Mouse (Mus musculus): ENCODE results near the gene Wfdc16. TPM values are rescaled to one million over a fixed set of nuclear protein-coding genes. Genes with fewer than 3 reads are reported as not detected.

Gene Wfdc16
- polyA plus RNA-seq (2012; rRNA removed), result not detected in 2 replicates

DNA sequence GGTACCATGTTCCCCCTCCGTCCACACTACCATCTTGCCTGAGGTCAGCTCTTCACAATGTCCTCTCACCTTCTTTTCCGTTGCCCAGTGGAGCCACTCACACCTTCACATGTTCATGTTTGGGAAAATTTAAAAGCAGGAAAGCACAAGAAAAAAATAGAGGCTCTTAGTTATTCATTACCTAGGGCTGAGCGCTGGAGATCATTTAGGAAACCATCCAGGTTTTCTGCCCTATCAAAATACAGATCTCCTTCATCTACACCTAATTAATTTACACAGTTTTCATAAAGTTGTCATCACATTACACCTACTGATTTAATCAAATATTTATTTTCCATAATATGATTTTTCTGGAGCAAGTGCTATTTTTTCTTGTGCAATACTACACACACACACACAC lies at the start of gene Wfdc16:
Wfdc16 (minus strand) TSS at position 101 of the 400 bp plus-strand sequence.
- no peak for TF ChIP-seq CTCF (IDR thresholded peaks at IDR 0.05; ENCODE audit: borderline replicate concordance, extremely low read depth, insufficient read depth, insufficient read length)
- no peak for TF ChIP-seq POLR2A (IDR thresholded peaks at IDR 0.05; ENCODE audit: borderline replicate concordance, extremely low read depth, insufficient read depth, insufficient read length, poor library complexity, severe bottlenecking)
- no peak for DNase-seq (ENCODE audit: low read depth)

DNA sequence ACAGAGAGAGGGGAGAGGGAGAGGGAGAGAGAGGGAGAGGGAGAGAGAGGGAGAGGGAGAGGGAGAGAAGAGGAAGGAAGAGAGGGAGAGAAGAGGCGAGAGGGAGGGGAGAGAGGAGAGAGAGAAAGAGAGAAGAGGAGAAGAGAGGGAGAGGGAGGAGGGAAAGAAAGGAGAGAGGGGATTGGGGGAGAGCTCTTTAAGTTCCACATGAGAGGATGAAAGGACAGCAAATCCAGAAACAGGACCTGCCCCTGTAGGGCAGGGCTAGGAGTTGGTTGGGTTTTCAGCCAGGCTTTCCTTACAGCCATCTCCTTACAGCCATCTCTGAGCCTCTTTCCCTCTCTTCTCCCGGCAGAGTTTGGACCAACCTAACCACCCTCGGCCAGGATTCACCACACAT lies 46.2 kb upstream of the Wfdc16 start, which contains the start of gene Wfdc13:
Wfdc13 (plus strand) TSS at position 301 of the 400 bp plus-strand sequence.
- TF ChIP-seq CTCF (IDR thresholded peaks at IDR 0.05; ENCODE audit: borderline replicate concordance, extremely low read depth, insufficient read depth, insufficient read length) (no peak), POLR2A (IDR thresholded peaks at IDR 0.05; ENCODE audit: borderline replicate concordance, extremely low read depth, insufficient read depth, insufficient read length, poor library complexity, severe bottlenecking) (no peak)
- no peak for DNase-seq (ENCODE audit: low read depth)

DNA sequence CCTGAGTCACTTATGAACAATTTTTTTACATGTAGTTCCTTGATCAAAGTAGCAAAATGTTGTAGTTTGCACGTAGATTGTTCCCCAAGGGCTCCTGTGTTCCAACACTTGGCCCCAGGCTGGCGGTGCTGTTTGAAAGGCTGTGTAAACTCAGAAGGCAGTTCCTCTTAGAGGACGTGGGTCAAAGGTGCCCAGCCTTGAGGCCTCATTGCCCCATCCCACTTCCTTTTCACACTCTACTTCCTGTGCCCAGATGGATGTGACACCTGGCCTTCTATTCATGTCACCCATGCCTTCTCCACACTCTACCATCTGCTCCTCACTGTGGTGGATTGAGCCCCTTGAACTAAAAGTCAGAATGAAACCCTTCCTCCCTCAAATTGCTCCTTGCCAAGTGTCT lies 41.3 kb upstream of the Wfdc16 start:
- TF ChIP-seq POLR2A (IDR thresholded peaks at IDR 0.05; ENCODE audit: borderline replicate concordance, extremely low read depth, insufficient read depth, insufficient read length, poor library complexity, severe bottlenecking) (no peak), CTCF (IDR thresholded peaks at IDR 0.05; ENCODE audit: borderline replicate concordance, extremely low read depth, insufficient read depth, insufficient read length) (no peak)
- no peak for DNase-seq (ENCODE audit: low read depth)

DNA sequence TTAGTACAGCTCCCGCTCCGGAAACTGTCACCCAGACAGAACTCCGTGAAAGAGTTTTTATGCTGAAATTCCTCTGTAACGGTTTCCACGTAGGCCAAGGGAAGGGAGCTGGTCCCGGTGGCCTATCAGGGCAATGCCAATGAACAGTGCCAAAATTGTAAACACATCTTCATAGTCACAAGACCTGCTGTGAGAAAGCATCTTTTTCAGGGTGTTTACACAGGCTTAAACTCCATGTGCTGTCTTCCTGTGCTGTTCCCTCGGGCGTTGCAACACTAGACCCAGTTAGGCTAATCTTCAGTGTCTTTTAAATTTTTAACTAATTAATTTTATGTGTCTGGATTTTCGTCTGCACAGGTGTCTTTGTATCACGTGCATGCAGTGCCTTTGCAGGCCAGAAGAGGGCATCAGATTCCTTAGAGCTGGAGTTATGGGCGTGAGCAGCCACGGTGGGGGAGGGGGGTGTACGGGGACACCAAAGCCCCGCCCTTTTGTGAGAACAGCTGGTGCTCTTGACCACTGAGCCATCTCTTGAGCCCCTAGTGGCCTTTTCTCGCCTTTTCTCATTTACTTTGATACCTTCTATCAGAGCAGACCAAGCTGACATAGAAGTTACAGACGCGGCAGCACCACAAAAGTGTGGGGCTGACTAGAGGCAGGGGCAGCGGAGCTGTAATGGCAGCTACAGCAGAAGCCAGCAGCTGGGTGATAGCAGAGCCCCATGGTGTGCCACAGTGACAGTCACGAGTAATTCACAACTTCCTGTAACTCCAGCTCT lies 40.4 kb upstream of the Wfdc16 start:
- peak; percentile 83 for DNase-seq (ENCODE audit: low read depth)
- TF ChIP-seq POLR2A (IDR thresholded peaks at IDR 0.05; ENCODE audit: borderline replicate concordance, extremely low read depth, insufficient read depth, insufficient read length, poor library complexity, severe bottlenecking), result no peak
- TF ChIP-seq CTCF (IDR thresholded peaks at IDR 0.05; ENCODE audit: borderline replicate concordance, extremely low read depth, insufficient read depth, insufficient read length), result peak; percentile 75

DNA sequence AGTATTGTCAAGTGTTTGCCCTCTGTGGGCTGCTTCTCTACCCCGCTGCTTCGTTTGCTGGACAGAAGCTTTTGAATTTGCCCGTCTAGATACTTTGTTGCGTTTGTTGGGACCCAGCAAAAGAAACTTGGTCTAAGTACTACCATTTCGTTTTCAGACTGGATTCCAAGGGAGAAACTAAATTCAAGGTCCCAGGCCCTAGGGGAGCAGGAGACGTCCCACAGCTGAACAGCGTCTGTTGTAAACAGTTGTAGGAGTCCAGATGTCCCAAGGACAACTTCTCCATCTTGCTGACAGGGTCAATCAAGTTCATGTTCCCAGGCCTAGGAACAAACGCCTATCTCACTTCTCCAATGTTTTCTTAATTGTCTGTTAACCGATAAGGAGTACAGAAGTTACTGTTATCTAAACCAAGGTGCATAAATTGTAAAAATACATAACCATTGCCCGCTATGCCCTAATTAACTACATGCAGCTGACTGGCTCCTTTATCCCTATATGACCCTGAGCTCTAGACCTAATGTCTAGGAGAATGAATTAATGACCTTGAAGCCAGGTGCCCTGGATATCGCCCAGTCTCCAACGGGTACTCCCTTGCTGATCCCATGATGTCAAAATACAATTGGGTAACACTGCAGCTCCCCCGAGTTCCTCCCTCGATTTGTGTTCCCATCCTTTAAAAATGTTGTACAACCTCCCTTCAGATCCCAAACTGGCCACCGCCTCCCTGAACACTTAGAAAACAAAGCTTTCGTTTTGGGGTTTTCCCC lies 38.5 kb upstream of the Wfdc16 start:
- TF ChIP-seq CTCF (IDR thresholded peaks at IDR 0.05; ENCODE audit: borderline replicate concordance, extremely low read depth, insufficient read depth, insufficient read length) (no peak), POLR2A (IDR thresholded peaks at IDR 0.05; ENCODE audit: borderline replicate concordance, extremely low read depth, insufficient read depth, insufficient read length, poor library complexity, severe bottlenecking) (no peak)
- DNase-seq (ENCODE audit: low read depth), result no peak

DNA sequence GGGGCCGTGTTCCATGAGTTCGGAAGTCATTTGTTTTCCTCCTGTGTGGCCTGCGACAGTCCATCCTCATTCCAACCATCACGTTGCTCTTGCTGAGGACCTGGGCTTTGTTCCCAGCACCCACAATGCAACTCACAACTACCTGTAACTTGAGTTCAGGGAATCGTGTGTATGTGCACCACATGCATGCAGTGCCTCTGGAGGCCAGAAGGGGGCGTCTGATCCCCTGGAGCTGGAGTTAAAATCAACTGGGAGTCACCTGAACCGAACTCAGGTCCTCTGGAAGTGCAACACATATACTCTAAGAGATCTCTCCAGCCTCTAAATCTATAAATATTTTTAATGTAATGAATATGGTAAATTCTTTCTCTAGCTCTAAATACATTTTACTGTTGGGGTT lies 37.5 kb upstream of the Wfdc16 start:
- TF ChIP-seq POLR2A (IDR thresholded peaks at IDR 0.05; ENCODE audit: borderline replicate concordance, extremely low read depth, insufficient read depth, insufficient read length, poor library complexity, severe bottlenecking), result no peak
- peak; percentile 34; the same call in 1 of the 2 replicates for TF ChIP-seq CTCF (IDR thresholded peaks at IDR 0.05; ENCODE audit: borderline replicate concordance, extremely low read depth, insufficient read depth, insufficient read length)

DNA sequence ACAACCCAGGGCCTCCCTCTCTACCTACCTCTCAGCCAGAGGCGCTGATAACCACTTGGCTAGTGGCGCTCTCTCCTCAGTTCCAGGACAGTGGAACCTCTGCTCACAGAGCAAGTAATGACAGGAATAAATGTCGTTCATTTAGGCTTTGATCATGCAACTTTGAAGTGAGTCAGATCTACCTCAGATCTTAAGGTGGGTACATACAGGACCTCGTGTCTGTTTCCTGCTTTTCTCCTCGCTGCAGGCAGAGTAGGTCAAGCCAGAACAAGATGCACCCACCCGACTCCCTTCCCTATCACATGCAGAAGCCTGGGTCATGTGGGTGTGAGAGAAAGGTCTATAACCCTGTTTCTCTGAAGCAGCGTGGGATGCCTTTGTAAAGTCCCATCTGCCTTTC lies 35.4 kb upstream of the Wfdc16 start, which contains the start of gene Wfdc11:
Wfdc11 (minus strand) TSS at position 101 of the 400 bp plus-strand sequence.
- DNase-seq (ENCODE audit: low read depth), result no peak
- no peak for TF ChIP-seq POLR2A (IDR thresholded peaks at IDR 0.05; ENCODE audit: borderline replicate concordance, extremely low read depth, insufficient read depth, insufficient read length, poor library complexity, severe bottlenecking)
- TF ChIP-seq CTCF (IDR thresholded peaks at IDR 0.05; ENCODE audit: borderline replicate concordance, extremely low read depth, insufficient read depth, insufficient read length), result no peak

More for the DNA sequence above, 37.5 kb upstream of the Wfdc16 start:
- DNase-seq (ENCODE audit: low read depth), result no peak

DNA sequence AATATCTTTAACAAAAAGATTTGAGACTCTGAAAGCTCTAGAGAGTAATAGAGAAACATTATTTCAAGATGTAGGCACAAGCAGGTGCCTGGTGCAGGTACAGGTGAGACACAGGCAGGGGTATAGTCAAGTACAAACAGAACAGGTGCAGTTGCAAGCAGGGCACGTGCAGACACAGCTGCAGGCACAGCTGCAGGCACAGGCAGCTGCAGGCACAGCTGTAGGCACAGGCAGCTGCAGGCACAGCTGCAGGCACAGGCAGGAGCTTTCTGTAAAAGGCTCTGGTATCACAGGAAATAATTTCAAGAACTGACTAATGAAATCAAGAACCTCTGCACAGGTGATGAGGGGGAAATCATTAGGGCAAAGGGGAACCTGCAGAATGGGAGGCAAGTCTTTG lies 32.3 kb upstream of the Wfdc16 start:
- no peak for TF ChIP-seq CTCF (IDR thresholded peaks at IDR 0.05; ENCODE audit: borderline replicate concordance, extremely low read depth, insufficient read depth, insufficient read length)
- TF ChIP-seq POLR2A (IDR thresholded peaks at IDR 0.05; ENCODE audit: borderline replicate concordance, extremely low read depth, insufficient read depth, insufficient read length, poor library complexity, severe bottlenecking), result no peak
- no peak for DNase-seq (ENCODE audit: low read depth)

DNA sequence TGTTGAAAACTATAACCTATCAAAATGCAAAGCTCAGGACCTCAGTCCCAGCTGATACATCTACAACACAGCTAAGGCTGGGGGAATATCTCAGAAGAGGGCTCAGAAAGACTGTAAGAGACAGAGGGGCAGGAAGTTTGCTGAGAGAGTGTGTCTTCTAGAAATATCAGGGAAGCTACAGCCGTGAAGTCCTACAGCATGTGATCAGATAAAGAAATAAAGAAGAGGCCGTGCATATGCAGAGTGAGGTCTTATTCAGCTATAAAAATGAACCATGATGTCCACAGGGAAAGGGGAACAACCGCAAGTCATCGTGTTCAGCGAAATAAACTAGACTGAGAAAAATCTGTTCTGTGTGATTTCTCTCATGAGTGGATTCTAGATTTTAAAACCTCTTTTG lies 31.7 kb upstream of the Wfdc16 start:
- no peak for DNase-seq (ENCODE audit: low read depth)
- no peak for TF ChIP-seq POLR2A (IDR thresholded peaks at IDR 0.05; ENCODE audit: borderline replicate concordance, extremely low read depth, insufficient read depth, insufficient read length, poor library complexity, severe bottlenecking)
- TF ChIP-seq CTCF (IDR thresholded peaks at IDR 0.05; ENCODE audit: borderline replicate concordance, extremely low read depth, insufficient read depth, insufficient read length), result no peak

DNA sequence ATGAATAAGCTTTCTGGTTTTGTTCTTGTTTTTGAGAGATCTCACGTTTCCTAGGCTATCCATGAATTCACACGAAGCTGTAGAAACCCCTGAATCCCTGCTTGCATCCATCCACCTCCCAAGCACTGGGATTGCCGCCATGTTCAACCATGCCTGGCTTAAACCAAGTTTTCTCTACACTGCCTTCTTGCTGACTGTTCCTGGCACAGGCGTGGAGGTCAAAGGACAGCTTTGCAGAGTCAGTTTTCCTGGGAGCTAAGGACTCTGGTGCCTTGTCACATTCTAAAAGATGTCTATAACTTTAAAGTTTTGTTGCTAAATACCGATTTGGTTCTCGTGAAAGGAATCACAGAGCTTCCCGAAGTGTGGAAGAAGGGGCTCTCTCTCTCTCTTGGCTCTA lies 26.3 kb upstream of the Wfdc16 start:
- DNase-seq (ENCODE audit: low read depth), result no peak
- TF ChIP-seq POLR2A (IDR thresholded peaks at IDR 0.05; ENCODE audit: borderline replicate concordance, extremely low read depth, insufficient read depth, insufficient read length, poor library complexity, severe bottlenecking) (no peak), CTCF (IDR thresholded peaks at IDR 0.05; ENCODE audit: borderline replicate concordance, extremely low read depth, insufficient read depth, insufficient read length) (no peak)

DNA sequence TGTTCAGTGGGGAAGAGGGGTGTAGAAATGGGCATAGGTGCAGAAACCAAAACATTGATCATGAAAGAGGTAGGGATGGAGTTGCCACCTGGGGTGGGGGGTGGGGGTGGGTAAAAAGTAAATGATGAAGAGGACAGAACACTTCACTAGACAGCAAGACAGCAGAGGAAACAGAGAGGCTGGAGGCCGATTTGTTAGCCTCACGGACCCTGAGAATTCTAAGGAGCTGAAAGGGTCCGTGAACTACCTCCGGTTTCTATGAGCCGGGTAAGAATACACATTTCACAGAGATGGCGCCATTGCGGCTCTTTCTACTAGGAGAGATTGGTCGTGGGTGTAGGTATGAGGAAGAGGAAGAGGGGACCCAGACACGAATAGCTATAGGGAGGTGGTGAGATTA lies 17.9 kb upstream of the Wfdc16 start, which contains the start of gene Wfdc9:
Wfdc9 (minus strand) TSS at position 101 of the 400 bp plus-strand sequence.
- no peak for DNase-seq (ENCODE audit: low read depth)
- TF ChIP-seq CTCF (IDR thresholded peaks at IDR 0.05; ENCODE audit: borderline replicate concordance, extremely low read depth, insufficient read depth, insufficient read length) (no peak), POLR2A (IDR thresholded peaks at IDR 0.05; ENCODE audit: borderline replicate concordance, extremely low read depth, insufficient read depth, insufficient read length, poor library complexity, severe bottlenecking) (no peak)
